Mouse (Mus musculus) heart, adult 2 months (tissue): ENCODE results near the gene Abhd5.

Experiments used
- CTCF ChIP-seq: fragments of 200-600 bp; IDR thresholded peaks from 2 replicates; pipeline ENCODE4 v1.8.1; 2022; ENCODE audit warnings: antibody characterized with exemption, mild to moderate bottlenecking, moderate library complexity
- POLR2A ChIP-seq: fragments of 200-500 bp; IDR thresholded peaks from 2 replicates; pipeline ENCODE4 v1.6.1; 2011; ENCODE audit warnings: mild to moderate bottlenecking, low read depth, low read length, control low read depth; ENCODE audit not compliant: insufficient read depth

GRCm38 (mm10) chr9:122386015-122386414 is 34.6 kb downstream of the Abhd5 start:
- TF ChIP-seq CTCF (no peak), POLR2A (no peak)
